Mouse (Mus musculus): ENCODE results near the gene Gm20388.

GRCm38 (mm10) chr8:121218486-121218885 is 1307.8 kb downstream of the Gm20388 start:
- TF ChIP-seq CTCF (IDR thresholded peaks at IDR 0.05; ENCODE audit: low read depth, low read length): no peak
- TF ChIP-seq GATA1 (IDR thresholded peaks at IDR 0.05; ENCODE audit: borderline replicate concordance, low read length): no peak
- no peak for TF ChIP-seq GATA2 (IDR thresholded peaks at IDR 0.05; ENCODE audit: borderline replicate concordance, low read depth, low read length)
- no peak for TF ChIP-seq TAL1 (conservative IDR thresholded peaks at IDR 0.05; ENCODE audit: low read depth, low read length)
- TF ChIP-seq POLR2AphosphoS5 (IDR thresholded peaks at IDR 0.05; ENCODE audit: insufficient replicate concordance, low read depth, low read length): no peak

Data from G1E (cell line).